Mouse (Mus musculus): ENCODE measurements at regions not wholly inside any gene's neighbourhood (a gene's known extent, or its start where the extent isn't known, plus 50 kb on each side); places are given as distances from the start of the nearest gene placed in this dataset.

GRCm38 (mm10) chr12:9656324-9656723 lies 86.4 kb downstream of the Osr1 start:
- TF ChIP-seq POLR2A (IDR thresholded peaks at IDR 0.05; ENCODE audit: borderline replicate concordance, extremely low read depth, insufficient read depth, insufficient read length, poor library complexity, severe bottlenecking): no peak
- TF ChIP-seq CTCF (IDR thresholded peaks at IDR 0.05; ENCODE audit: borderline replicate concordance, extremely low read depth, insufficient read depth, insufficient read length): no peak
